Mouse (Mus musculus) myocyte (in vitro differentiated cells): ENCODE results near the gene Smok2a. TPM values are rescaled to one million over a fixed set of nuclear protein-coding genes. Genes with fewer than 3 reads are reported as not detected.

Experiments
- polyA plus RNA-seq: library from polyadenylated mRNA; unstranded; fragments of >200 nt; fragmentation: generic; extraction: Trizol; gene quantifications from one replicate; pipeline ENCODE4 v1.2.1, GENCODE M21; 2012; ENCODE audit warnings: missing spikeins

Smok2a gene
- polyA plus RNA-seq, 1 experiment, result not detected

Other genes starting within 250 kb of the Smok2a start
- 21.3 TPM for gene Wtap, start 227.0 kb upstream of the Smok2a start, polyA plus RNA-seq
- gene Sod2, start 214.3 kb upstream of the Smok2a start, polyA plus RNA-seq, result 172 TPM
- gene Gpr31b, start 168.9 kb upstream of the Smok2a start, polyA plus RNA-seq, result not detected
- not detected for gene Tcp10b, start 160.1 kb upstream of the Smok2a start, polyA plus RNA-seq
- gene Unc93a, start 89.4 kb upstream of the Smok2a start, polyA plus RNA-seq, result not detected
- gene Smok2b, start 9.1 kb downstream of the Smok2a start, polyA plus RNA-seq, result not detected
- not detected for gene Tcp10c, start 133.4 kb downstream of the Smok2a start, polyA plus RNA-seq